Mouse (Mus musculus) hindbrain, embryonic 11.5 days (tissue): ENCODE measurements around the gene Gm4737. TPM values are rescaled to one million over a fixed set of nuclear protein-coding genes. Genes with fewer than 3 reads are reported as not detected.

Source experiments
- ATAC-seq: fragments of 200-750 bp; cut with Nextera tagmentation; 2 replicates; pipeline ENCODE4 v1.8.0; 2017; ENCODE audit warnings: mild to moderate bottlenecking, moderate TSS enrichment, moderate library complexity; ENCODE audit not compliant: low FRiP score
- DNase-seq: peaks from one replicate; pipeline ENCODE4 v3.0.0-alpha.2; 2015; ENCODE audit warnings: low spot score
- H3K27ac ChIP-seq: fragments of 300-500 bp; sonication (generic); 2 replicates; pipeline ENCODE4 v1.5.1; 2014; ENCODE audit warnings: mild to moderate bottlenecking, low read depth, low read length
- H3K27me3 ChIP-seq: fragments of 300-500 bp; sonication (generic); 2 replicates; pipeline ENCODE4 v1.6.1; 2014; ENCODE audit warnings: mild to moderate bottlenecking, low read length, moderate library complexity, mixed read lengths; ENCODE audit not compliant: control insufficient read depth, insufficient read depth
- H3K36me3 ChIP-seq: fragments of 300-500 bp; sonication (generic); 2 replicates; pipeline ENCODE4 v1.6.1; 2014; ENCODE audit warnings: mild to moderate bottlenecking, low read length, moderate library complexity, mixed read lengths; ENCODE audit not compliant: control insufficient read depth, insufficient read depth
- H3K4me1 ChIP-seq: fragments of 300-500 bp; sonication (generic); replicated peaks from 2 replicates; pipeline ENCODE4 v1.6.1; 2014; ENCODE audit warnings: low read length, mixed read lengths; ENCODE audit not compliant: control insufficient read depth, insufficient read depth
- H3K4me2 ChIP-seq: fragments of 300-500 bp; sonication (generic); replicated peaks from 2 replicates; pipeline ENCODE4 v1.6.1; 2014; ENCODE audit warnings: mild to moderate bottlenecking, low read depth, low read length
- H3K4me3 ChIP-seq: fragments of 300-500 bp; sonication (generic); 2 replicates; pipeline ENCODE4 v1.5.1; 2014; ENCODE audit warnings: low read depth, low read length
- H3K9ac ChIP-seq: fragments of 300-500 bp; sonication (generic); 2 replicates; pipeline ENCODE4 v1.6.1; 2014; ENCODE audit warnings: low read depth, low read length
- H3K9me3 ChIP-seq: fragments of 300-500 bp; sonication (generic); 2 replicates; pipeline ENCODE4 v1.6.1; 2016; ENCODE audit warnings: low read length; ENCODE audit not compliant: control insufficient read depth
- WGBS: fragments of 180-500 bp; shearing (Covaris S2); extraction: QIAGEN DNeasy Blood & Tissue Kit; methylation state at CpG from one replicate; pipeline ENCODE4 v1.1.7; 2014; 5-methylcytosine and 5-hydroxymethylcytosine counted together
- polyA plus RNA-seq: library from polyadenylated mRNA; unstranded; fragments of >200 nt; fragmentation: Nextera tagmentation; extraction: Ambion mirVana; gene quantifications from 2 replicates; pipeline ENCODE4 v1.2.1, GENCODE M21; 2014

The Gm4737 gene
- polyA plus RNA-seq, 1 experiment from 2014 or later, result 2.6 TPM

DNA sequence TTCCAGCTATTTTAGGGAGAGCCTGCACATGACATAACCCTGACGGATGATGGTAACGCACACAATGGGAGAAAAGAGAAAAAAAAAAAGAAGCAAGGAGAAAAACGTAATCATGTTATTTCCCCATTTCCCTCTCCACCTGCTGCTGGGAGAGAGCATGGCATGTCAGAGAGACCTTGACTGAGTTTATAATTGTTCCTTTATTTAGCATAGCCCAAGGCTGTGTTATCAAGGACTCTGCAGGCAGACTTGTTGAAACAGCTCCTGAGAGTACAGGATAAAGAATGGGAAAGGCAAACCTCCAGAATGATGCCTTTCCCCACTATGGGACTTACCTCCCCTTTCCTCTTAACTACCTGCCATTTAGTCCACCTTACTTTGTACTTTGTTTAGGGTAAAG lies 7.9 kb downstream of the Gm4737 start:
- Histone ChIP-seq H3K9me3 (no peaks in the 10 kb centered on the region), H3K27ac (no peak overlapping the region), H3K9ac (no peak overlapping the region), H3K4me3 (no peak overlapping the region), H3K4me2 (no peak overlapping the region), H3K36me3 (no peaks in the 10 kb centered on the region), H3K4me1 (no peaks in the 10 kb centered on the region), H3K27me3 (no peaks in the 10 kb centered on the region)
- ATAC-seq, result no peak
- WGBS, result 65% methylated on average over 3 of the region's 3 CpGs
- no peak for DNase-seq

DNA sequence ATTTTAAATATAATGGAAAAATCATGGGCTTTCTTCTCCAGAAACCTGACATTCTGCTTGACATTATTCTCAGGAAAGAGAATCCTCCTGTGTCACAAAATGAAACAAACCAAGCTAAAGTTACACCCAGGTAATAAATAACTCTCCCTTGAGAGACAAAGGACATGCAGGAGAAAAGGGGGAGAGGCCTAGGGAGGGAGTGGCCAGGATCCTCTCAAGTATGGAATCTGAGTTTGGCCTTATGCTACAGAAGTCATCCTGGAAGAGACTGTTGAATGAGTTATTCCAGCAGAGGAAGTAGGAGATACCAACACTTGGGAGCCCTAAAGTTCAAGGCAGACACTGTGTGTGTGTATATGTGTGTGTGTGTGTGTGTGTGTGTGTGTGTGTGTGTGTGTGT lies 32.6 kb downstream of the Gm4737 start:
- DNase-seq, result no peak
- H3K36me3 ChIP-seq, result no peaks in the 10 kb centered on the region
- H3K4me3 ChIP-seq, result no peak overlapping the region
- no peaks in the 10 kb centered on the region for H3K27me3 ChIP-seq
- H3K9me3 ChIP-seq, result no peaks in the 10 kb centered on the region
- H3K4me2 ChIP-seq, result no peak overlapping the region
- no peak overlapping the region for H3K27ac ChIP-seq
- H3K9ac ChIP-seq, result no peak overlapping the region
- H3K4me1 ChIP-seq, result no peaks in the 10 kb centered on the region
- ATAC-seq, result no peak

DNA sequence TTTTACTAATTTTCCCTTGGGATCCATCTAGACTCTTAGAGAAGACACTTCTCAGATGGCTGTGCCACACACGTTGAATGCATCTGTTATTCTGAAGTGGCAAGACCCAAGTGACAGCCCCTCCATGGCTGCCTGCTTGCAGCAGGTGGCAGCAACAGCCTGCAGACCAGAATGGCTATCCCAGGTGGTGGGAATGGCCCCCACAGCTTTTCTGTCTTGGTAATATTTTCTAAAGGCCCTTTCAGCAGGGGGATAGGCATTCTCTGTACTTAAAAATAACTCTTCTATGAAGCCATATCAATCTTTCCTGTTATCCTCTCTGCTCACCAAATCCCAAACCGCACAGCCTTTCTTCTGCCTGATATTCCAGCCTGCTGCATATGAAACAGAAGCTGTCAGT lies 33.5 kb downstream of the Gm4737 start:
- Histone ChIP-seq H3K9ac (no peak overlapping the region), H3K9me3 (no peaks in the 10 kb centered on the region), H3K4me2 (no peak overlapping the region), H3K27me3 (no peaks in the 10 kb centered on the region), H3K4me3 (no peak overlapping the region), H3K27ac (no peak overlapping the region), H3K36me3 (no peaks in the 10 kb centered on the region), H3K4me1 (no peaks in the 10 kb centered on the region)
- WGBS, result 56% methylated on average over 2 of the region's 2 CpGs
- no peak for ATAC-seq
- peak; percentile 11 for DNase-seq

DNA sequence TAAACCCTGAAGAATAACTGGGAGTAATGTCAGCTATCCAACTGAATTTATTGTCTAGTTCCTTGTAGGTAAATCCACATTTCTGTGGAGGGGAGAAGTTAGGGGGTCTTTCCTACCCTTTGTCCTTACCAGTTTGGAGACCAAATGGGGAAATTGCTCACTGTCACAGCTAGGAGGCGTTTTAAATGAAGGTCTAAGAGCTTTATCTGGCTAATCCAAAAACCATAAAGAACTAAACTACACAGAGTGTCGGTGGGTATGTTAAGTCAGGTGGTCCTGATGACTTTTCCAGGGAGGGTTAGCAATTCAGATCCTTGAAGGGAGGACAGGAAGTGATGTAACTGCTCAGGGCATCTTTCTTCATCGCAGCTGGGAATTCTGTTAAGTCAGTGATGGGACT lies 34.3 kb downstream of the Gm4737 start:
- H3K9me3 ChIP-seq, result no peaks in the 10 kb centered on the region
- DNase-seq (no peak), ATAC-seq (no peak)
- no peaks in the 10 kb centered on the region for H3K36me3 ChIP-seq
- H3K4me3 ChIP-seq, result no peak overlapping the region
- WGBS, result 69% methylated on average over 3 of the region's 3 CpGs
- no peaks in the 10 kb centered on the region for H3K27me3 ChIP-seq
- H3K4me1 ChIP-seq, result no peaks in the 10 kb centered on the region
- no peak overlapping the region for H3K27ac ChIP-seq
- H3K9ac ChIP-seq, result no peak overlapping the region
- H3K4me2 ChIP-seq, result no peak overlapping the region

DNA sequence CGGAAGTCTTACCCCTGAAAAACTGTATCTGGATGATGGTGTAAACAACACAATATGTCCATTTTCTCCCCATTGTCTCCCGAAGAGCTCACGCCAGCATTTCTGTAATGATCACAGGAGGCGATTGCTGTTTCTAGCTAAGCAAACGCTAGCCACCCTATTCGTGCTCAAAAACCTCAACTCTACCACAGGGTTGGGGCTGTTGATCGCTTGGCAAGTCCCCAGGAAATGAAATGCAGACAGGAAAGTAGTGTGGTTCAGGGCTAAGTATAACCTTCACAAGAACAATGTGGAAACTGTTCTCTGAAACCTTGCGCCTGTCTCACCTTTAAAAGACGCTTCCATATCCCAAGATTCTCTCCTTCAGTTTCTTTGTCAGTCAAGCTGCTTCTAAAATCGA lies 34.9 kb downstream of the Gm4737 start, which contains the start of gene Cd96:
TSS of gene Cd96 (minus strand) at position 232 of the 400 bp plus-strand sequence.
- WGBS, result 86% methylated on average over 10 of the region's 10 CpGs
- no peak within 1 kb of the TSS for H3K4me2 ChIP-seq
- ATAC-seq (no peak), DNase-seq (no peak)
- no peaks in the 10 kb centered on the region for H3K4me1 ChIP-seq
- H3K4me3 ChIP-seq, result no peak within 1 kb of the TSS
- H3K9me3 ChIP-seq, result no peaks in the 10 kb centered on the region
- no peak within 1 kb of the TSS for H3K27ac ChIP-seq
- no peak within 1 kb of the TSS for H3K9ac ChIP-seq
- H3K27me3 ChIP-seq, result no peaks in the 10 kb centered on the region
- no peaks in the 10 kb centered on the region for H3K36me3 ChIP-seq

DNA sequence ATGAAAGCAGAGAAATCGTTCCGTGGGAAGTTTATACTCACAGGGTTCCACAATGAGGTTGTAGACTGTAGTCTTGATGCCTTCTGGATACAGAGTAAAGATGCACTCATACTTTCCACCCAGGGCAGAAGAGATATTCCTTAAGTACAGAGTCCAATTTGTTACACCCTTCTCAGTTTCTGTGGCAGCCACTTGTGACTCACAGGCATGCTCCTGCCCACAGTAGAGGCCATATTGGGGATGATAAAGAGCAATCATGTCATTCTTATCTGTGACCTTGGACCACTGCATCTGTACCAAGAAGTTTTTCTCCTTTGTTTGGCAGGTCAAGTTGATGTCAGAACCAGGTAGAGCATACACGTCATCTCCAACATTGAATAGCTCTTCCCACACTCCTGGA lies 37.2 kb downstream of the Gm4737 start:
- Histone ChIP-seq H3K27me3 (no peaks in the 10 kb centered on the region), H3K4me3 (no peak overlapping the region), H3K9me3 (no peaks in the 10 kb centered on the region), H3K36me3 (no peaks in the 10 kb centered on the region), H3K4me2 (no peak overlapping the region), H3K27ac (no peak overlapping the region), H3K4me1 (no peaks in the 10 kb centered on the region), H3K9ac (no peak overlapping the region)
- ATAC-seq, result no peak
- DNase-seq, result no peak
- WGBS, result 86% methylated on average over 3 of the region's 3 CpGs

DNA sequence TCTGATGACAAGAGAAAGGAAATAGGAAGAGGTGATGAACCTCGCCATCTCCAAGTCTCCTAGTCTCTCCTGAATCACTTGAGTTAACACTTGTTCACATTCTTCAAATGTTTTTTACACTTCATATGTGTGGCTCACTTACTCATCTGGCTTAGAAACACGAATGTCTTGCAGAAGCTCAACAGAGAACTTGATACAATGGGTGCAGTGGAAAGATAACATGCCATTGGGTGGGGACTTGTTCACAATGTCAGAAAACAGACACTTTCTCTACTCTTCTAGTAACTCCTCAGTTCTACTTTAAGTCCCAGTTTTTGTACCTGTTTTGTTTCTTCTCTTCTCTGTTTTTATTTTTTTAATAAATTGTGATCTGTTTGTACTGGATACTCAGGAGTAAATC lies 40.1 kb downstream of the Gm4737 start:
- Histone ChIP-seq H3K4me3 (no peak overlapping the region), H3K27me3 (no peaks in the 10 kb centered on the region)

DNA sequence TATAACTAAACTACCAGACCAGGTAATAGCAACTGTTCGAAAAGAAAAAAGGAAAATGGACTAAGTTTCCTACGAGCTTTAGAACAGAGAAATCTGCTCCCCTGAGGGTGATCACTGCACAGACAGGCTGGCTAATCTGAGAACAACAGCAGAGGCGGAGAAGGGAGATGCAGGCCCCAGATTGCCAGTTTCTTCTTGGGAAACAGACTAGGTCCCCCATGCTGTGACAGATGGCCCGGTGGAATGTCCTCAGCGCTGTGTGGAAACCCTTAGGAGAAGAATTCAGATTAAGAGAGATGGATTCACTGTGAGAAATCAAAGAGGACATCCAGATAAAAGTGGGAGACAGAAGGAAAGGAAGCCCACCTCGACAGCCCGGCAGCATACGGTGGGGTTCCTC lies 45.3 kb downstream of the Gm4737 start:
- H3K36me3 ChIP-seq, result no peaks in the 10 kb centered on the region
- no peak overlapping the region for H3K4me2 ChIP-seq
- ATAC-seq, result no peak
- H3K4me3 ChIP-seq, result no peak overlapping the region
- H3K9ac ChIP-seq, result no peak overlapping the region
- DNase-seq, result no peak
- H3K27ac ChIP-seq, result no peak overlapping the region
- 60% methylated on average over 8 of the region's 8 CpGs for WGBS
- H3K27me3 ChIP-seq, result no peaks in the 10 kb centered on the region
- H3K4me1 ChIP-seq, result no peaks in the 10 kb centered on the region
- no peaks in the 10 kb centered on the region for H3K9me3 ChIP-seq

More for the DNA sequence above, 40.1 kb downstream of the Gm4737 start:
- Histone ChIP-seq H3K36me3 (no peaks in the 10 kb centered on the region), H3K9me3 (no peaks in the 10 kb centered on the region), H3K4me1 (no peaks in the 10 kb centered on the region), H3K9ac (no peak overlapping the region), H3K27ac (no peak overlapping the region), H3K4me2 (no peak overlapping the region)
- 79% methylated on average over 2 of the region's 2 CpGs for WGBS
- no peak for DNase-seq
- no peak for ATAC-seq

DNA sequence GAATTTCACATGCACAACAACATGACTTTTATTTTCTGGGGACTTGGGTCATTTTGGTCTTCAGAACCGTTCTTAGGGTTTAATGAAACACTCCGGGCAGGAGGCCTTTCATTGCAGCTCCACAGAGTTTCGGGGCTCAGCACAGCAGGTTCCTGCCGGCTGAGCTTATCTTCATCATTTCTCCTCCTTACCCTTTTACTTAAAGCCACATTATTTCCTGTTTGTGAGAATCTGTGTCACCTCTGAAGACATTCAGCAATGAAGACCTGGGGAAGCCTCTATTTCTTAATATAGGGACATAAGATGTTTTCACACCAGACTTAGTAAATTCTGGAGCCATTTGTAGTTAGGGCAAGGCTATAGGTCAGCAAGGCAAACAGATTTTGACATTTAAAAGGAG lies 47.4 kb downstream of the Gm4737 start:
- no peaks in the 10 kb centered on the region for H3K36me3 ChIP-seq
- WGBS, result 77% methylated on average over 4 of the region's 4 CpGs
- no peak overlapping the region for H3K4me2 ChIP-seq

More for the DNA sequence above, 47.4 kb downstream of the Gm4737 start:
- H3K27me3 ChIP-seq, result no peaks in the 10 kb centered on the region
- DNase-seq (no peak), ATAC-seq (no peak)
- no peak overlapping the region for H3K27ac ChIP-seq
- H3K4me1 ChIP-seq, result no peaks in the 10 kb centered on the region
- no peak overlapping the region for H3K9ac ChIP-seq
- H3K4me3 ChIP-seq, result no peak overlapping the region
- no peaks in the 10 kb centered on the region for H3K9me3 ChIP-seq
